Mouse (Mus musculus): Measurements from ENCODE around the gene Capn2. TPM values are rescaled to one million over a fixed set of nuclear protein-coding genes. Genes with fewer than 3 reads are reported as not detected.

Capn2 gene
- polyA plus RNA-seq, 1 experiment from 2014 or later: 78.3 TPM

DNA sequence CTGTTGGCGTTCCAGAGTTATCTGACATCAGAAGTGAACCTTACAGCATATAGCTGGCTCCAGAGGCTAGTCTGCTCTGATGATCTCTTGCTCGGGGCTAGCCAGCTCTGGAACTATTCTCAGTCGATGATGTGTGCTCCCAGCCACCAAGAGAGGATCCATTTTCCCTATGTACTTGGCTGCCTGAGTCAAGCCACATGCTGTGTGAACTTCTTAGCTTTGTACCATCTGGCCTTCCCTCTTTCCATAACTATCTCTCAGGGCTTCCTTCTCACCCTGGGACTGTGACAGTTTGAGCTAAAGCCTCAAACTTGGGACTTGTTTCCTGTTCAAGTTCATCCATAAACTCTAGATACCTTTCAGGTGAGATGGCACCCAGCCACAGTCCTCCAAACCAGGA, 16.2 kb upstream of the Capn2 start:
- Histone ChIP-seq H3K9ac (ENCODE audit: low read length) (no peak overlapping the region), H3K27me3 (ENCODE audit: control insufficient read depth, insufficient read depth, low read length) (peaks cover 1% of the 10 kb centered on the region; the same call in 1 of the 2 replicates), H3K4me3 (ENCODE audit: low read depth, low read length) (no peak overlapping the region), H3K4me1 (ENCODE audit: control insufficient read depth, insufficient read depth, low read length) (0 out of 2 replicates have a peak, but pooled peaks cover under 1% of the 10 kb centered on the region), H3K9me3 (ENCODE audit: control insufficient read depth, low read length) (no peaks in the 10 kb centered on the region), H3K4me2 (ENCODE audit: low read depth, severe bottlenecking) (no peak overlapping the region), H3K36me3 (ENCODE audit: control insufficient read depth, insufficient read depth, low read length) (no peaks in the 10 kb centered on the region), H3K27ac (replicated peaks; ENCODE audit: low read depth, low read length) (no peak overlapping the region)
- ATAC-seq (ENCODE audit: insufficient number of reproducible peaks, low FRiP score, low TSS enrichment, low read depth) (no peak), DNase-seq (ENCODE audit: low spot score) (no peak)
- WGBS: 85% methylated on average over 3 of the region's 3 CpGs

DNA sequence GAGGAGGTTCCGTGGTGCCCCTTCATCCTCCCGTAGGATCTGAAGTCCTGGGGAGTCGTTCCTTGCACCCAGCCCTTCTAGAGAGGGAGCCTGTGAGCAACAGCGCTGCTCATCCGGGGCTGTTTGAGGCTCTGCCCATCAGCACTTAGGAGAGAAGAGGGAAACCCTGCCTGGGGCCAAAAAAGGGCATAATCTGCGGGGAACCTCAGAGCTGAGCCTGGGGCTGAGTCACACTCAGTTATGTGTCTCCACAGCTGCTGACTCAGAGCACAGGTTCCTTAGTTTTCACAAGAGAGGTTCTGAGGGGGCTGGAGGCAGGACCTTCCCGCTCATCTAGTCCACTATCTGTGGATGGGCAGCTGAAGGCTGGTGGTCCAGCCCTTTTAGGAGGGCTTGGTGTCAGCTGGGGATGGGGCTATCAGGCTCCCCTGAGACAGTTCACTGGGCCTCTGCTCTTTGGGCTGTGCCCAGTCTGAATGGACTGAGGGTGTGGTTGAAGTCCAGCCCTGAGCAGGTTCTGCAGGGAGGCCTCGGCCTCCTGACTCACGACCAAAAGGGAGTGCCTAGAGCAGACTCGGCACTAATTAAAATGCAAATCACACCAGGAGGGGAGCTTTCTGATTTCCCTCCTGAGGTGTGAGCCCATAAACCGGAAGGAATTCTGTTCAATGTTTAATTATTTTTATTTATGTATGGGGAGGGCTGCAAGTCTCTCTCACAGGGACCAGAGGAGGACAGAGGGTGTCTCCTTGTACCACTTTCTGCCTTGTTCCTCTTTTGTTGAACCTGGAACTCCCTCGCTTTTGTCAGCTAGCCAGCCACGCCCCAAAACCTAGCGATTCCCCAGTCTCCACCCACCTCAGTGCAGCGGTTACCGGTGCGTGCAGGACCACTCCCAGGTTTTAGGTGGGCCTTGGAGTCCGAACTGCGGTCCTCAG, 10.8 kb upstream of the Capn2 start:
- no peaks in the 10 kb centered on the region for H3K36me3 ChIP-seq (ENCODE audit: control insufficient read depth, insufficient read depth, low read length)
- no peak overlapping the region for H3K4me2 ChIP-seq (ENCODE audit: low read depth, severe bottlenecking)
- H3K9ac ChIP-seq (ENCODE audit: low read length): peak overlapping the region; percentile 47; the same call in 1 of the 2 replicates
- ATAC-seq (ENCODE audit: insufficient number of reproducible peaks, low FRiP score, low TSS enrichment, low read depth) (no peak), DNase-seq (ENCODE audit: low spot score) (no peak)
- no peaks in the 10 kb centered on the region for H3K9me3 ChIP-seq (ENCODE audit: control insufficient read depth, low read length)
- H3K4me1 ChIP-seq (ENCODE audit: control insufficient read depth, insufficient read depth, low read length): peaks cover 12% of the 10 kb centered on the region; the same call in 1 of the 2 replicates
- no peak overlapping the region for H3K27ac ChIP-seq (replicated peaks; ENCODE audit: low read depth, low read length)
- no peak overlapping the region for H3K4me3 ChIP-seq (ENCODE audit: low read depth, low read length)
- peaks cover 17% of the 10 kb centered on the region for H3K27me3 ChIP-seq (ENCODE audit: control insufficient read depth, insufficient read depth, low read length)
- WGBS: 7% methylated on average over 19 of the region's 19 CpGs

DNA sequence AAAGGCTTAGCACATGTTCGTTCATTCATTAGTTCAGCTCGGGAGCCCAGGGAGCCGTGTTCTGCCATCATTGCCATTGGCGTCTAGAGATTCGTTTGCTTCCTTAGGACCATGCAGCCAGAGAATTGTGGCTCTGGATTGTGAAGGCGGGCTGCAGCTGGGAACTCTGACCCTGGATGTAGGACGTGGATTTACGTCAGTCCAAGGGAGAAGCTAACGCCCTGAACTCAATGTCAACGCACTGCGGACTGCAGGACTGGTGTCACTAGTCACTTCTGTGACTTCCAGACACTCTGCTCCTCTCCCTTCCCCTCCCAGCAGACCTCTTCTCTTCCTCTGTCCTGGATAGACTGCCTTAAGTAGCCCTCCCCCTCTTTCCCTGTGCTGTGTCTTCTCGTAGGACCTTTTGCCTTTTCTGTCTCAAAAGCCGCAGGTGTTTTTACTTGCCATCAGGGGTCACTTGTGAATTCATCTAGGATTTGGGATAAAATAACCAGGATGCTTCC, 9.9 kb upstream of the Capn2 start:
- Histone ChIP-seq H3K4me2 (ENCODE audit: low read depth, severe bottlenecking) (no peak overlapping the region), H3K27me3 (ENCODE audit: control insufficient read depth, insufficient read depth, low read length) (peaks cover 17% of the 10 kb centered on the region), H3K9ac (ENCODE audit: low read length) (no peak overlapping the region), H3K4me3 (ENCODE audit: low read depth, low read length) (no peak overlapping the region), H3K4me1 (ENCODE audit: control insufficient read depth, insufficient read depth, low read length) (peaks cover 12% of the 10 kb centered on the region; the same call in 1 of the 2 replicates), H3K9me3 (ENCODE audit: control insufficient read depth, low read length) (no peaks in the 10 kb centered on the region), H3K36me3 (ENCODE audit: control insufficient read depth, insufficient read depth, low read length) (no peaks in the 10 kb centered on the region), H3K27ac (replicated peaks; ENCODE audit: low read depth, low read length) (no peak overlapping the region)
- 40% methylated on average over 13 of the region's 13 CpGs for WGBS
- ATAC-seq (ENCODE audit: insufficient number of reproducible peaks, low FRiP score, low TSS enrichment, low read depth): no peak
- no peak for DNase-seq (ENCODE audit: low spot score)

DNA sequence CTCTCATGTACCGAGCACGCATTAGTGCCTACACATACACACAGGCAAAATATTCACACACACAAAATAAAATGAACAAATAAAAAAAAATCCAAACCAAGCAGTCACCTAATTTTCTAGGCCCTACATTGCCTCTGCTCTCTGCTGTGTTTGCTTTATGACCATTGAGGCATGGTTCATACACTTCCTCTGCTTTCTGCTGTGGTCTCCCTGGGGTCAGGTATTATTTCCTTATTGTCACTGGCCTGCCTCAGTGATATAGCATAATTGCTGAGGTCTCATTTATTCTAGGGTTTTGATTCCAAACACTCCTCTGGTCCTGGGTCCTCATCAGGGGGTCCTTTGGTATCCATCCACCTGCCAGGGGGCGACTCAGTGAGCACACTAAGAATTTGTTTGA, 8.2 kb upstream of the Capn2 start:
- H3K27ac ChIP-seq (replicated peaks; ENCODE audit: low read depth, low read length): no peak overlapping the region
- H3K4me3 ChIP-seq (ENCODE audit: low read depth, low read length): no peak overlapping the region
- WGBS: 93% methylated on average over 3 of the region's 3 CpGs
- peaks cover 17% of the 10 kb centered on the region for H3K27me3 ChIP-seq (ENCODE audit: control insufficient read depth, insufficient read depth, low read length)
- H3K36me3 ChIP-seq (ENCODE audit: control insufficient read depth, insufficient read depth, low read length): no peaks in the 10 kb centered on the region
- no peak overlapping the region for H3K9ac ChIP-seq (ENCODE audit: low read length)
- peaks cover 16% of the 10 kb centered on the region for H3K4me1 ChIP-seq (ENCODE audit: control insufficient read depth, insufficient read depth, low read length)
- no peak overlapping the region for H3K4me2 ChIP-seq (ENCODE audit: low read depth, severe bottlenecking)
- H3K9me3 ChIP-seq (ENCODE audit: control insufficient read depth, low read length): no peaks in the 10 kb centered on the region
- ATAC-seq (ENCODE audit: insufficient number of reproducible peaks, low FRiP score, low TSS enrichment, low read depth): no peak
- no peak for DNase-seq (ENCODE audit: low spot score)

DNA sequence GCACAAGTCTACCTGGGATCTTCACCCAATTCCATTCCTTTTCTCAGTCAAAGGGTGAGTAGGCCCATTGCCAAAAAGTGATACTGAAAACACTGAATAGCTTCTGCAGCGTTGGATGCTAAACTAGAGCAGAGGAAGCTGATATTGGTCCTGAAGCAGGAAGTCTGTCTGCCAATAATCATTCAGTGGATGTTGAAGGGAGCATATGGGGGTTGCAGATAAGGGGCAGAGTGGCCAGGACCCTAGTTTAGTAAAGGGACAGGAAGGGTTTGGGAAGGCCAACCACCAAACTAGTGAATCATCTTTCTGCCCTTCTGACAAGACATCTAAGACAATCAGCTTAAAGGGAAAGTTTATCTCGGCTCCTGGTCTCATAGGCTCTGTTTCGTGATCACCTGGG, 6.3 kb upstream of the Capn2 start:
- Histone ChIP-seq H3K9me3 (ENCODE audit: control insufficient read depth, low read length) (no peaks in the 10 kb centered on the region), H3K4me3 (ENCODE audit: low read depth, low read length) (no peak overlapping the region), H3K4me1 (ENCODE audit: control insufficient read depth, insufficient read depth, low read length) (peaks cover 26% of the 10 kb centered on the region), H3K27ac (replicated peaks; ENCODE audit: low read depth, low read length) (no peak overlapping the region), H3K27me3 (ENCODE audit: control insufficient read depth, insufficient read depth, low read length) (peaks cover 16% of the 10 kb centered on the region), H3K4me2 (ENCODE audit: low read depth, severe bottlenecking) (no peak overlapping the region), H3K9ac (ENCODE audit: low read length) (no peak overlapping the region), H3K36me3 (ENCODE audit: control insufficient read depth, insufficient read depth, low read length) (no peaks in the 10 kb centered on the region)
- 86% methylated on average over 3 of the region's 3 CpGs for WGBS
- DNase-seq (ENCODE audit: low spot score) (no peak), ATAC-seq (ENCODE audit: insufficient number of reproducible peaks, low FRiP score, low TSS enrichment, low read depth) (no peak)

DNA sequence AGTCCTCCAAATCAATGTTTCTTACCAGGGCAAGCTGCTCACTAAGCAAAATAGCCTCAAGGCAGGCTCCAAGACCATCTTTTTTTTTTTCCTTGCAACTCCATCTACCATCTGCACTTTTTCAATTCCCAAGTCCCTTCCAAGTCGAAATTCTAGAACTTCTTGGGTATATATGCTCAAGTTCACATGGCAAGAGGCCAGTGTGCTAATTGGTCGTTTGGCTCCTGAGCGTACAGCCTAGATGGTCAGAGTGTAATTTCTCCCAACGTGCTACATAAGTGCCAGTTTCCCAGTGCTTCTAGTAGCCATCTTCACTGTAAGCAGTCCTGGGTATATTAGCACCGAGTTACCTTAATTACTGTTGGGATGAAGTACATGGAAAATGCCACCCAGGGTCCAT, 5.6 kb upstream of the Capn2 start:
- 82% methylated on average over 5 of the region's 5 CpGs for WGBS
- Histone ChIP-seq H3K27me3 (ENCODE audit: control insufficient read depth, insufficient read depth, low read length) (peaks cover 9% of the 10 kb centered on the region), H3K36me3 (ENCODE audit: control insufficient read depth, insufficient read depth, low read length) (no peaks in the 10 kb centered on the region), H3K9ac (ENCODE audit: low read length) (no peak overlapping the region), H3K4me1 (ENCODE audit: control insufficient read depth, insufficient read depth, low read length) (peaks cover 19% of the 10 kb centered on the region), H3K4me2 (ENCODE audit: low read depth, severe bottlenecking) (no peak overlapping the region), H3K4me3 (ENCODE audit: low read depth, low read length) (no peak overlapping the region), H3K9me3 (ENCODE audit: control insufficient read depth, low read length) (no peaks in the 10 kb centered on the region), H3K27ac (replicated peaks; ENCODE audit: low read depth, low read length) (no peak overlapping the region)
- DNase-seq (ENCODE audit: low spot score) (no peak), ATAC-seq (ENCODE audit: insufficient number of reproducible peaks, low FRiP score, low TSS enrichment, low read depth) (no peak)

DNA sequence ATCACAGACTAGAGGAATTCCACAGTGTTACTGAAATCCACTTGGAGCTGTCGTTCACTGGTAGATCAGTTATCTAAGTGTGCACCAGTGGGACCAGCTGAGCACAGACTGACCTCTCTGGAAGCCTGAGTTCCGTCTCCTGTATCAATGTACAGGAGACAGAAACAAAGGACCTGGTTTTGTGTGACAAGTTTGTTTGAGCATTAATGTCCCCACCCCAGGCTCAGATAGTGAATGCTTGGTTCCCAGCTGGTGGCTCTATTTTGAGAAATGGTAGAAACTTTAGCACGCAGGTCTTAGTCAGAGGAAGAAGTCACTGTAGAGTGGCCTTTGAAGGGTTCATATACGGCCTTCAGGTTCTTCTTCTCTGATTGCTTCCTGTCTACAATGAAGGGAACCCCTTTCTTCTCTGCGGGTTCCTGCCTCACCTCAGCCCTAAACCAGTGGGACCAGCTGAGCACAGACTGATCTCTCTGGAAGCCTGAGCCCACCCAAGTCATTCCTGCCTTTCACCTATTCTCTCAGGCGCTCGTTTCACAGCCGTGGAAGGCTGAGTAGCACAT, 3.6 kb upstream of the Capn2 start:
- WGBS: 66% methylated on average over 8 of the region's 8 CpGs
- DNase-seq (ENCODE audit: low spot score): no peak
- H3K9me3 ChIP-seq (ENCODE audit: control insufficient read depth, low read length): no peaks in the 10 kb centered on the region
- H3K36me3 ChIP-seq (ENCODE audit: control insufficient read depth, insufficient read depth, low read length): no peaks in the 10 kb centered on the region
- peaks cover 14% of the 10 kb centered on the region for H3K4me1 ChIP-seq (ENCODE audit: control insufficient read depth, insufficient read depth, low read length)
- H3K27ac ChIP-seq (replicated peaks; ENCODE audit: low read depth, low read length): peak overlapping the region; percentile 63
- peak overlapping the region; percentile 7; the same call in 1 of the 2 replicates for H3K4me2 ChIP-seq (ENCODE audit: low read depth, severe bottlenecking)
- no peak overlapping the region for H3K9ac ChIP-seq (ENCODE audit: low read length)
- no peak for ATAC-seq (ENCODE audit: insufficient number of reproducible peaks, low FRiP score, low TSS enrichment, low read depth)
- H3K4me3 ChIP-seq (ENCODE audit: low read depth, low read length): no peak overlapping the region
- no peaks in the 10 kb centered on the region for H3K27me3 ChIP-seq (ENCODE audit: control insufficient read depth, insufficient read depth, low read length)

DNA sequence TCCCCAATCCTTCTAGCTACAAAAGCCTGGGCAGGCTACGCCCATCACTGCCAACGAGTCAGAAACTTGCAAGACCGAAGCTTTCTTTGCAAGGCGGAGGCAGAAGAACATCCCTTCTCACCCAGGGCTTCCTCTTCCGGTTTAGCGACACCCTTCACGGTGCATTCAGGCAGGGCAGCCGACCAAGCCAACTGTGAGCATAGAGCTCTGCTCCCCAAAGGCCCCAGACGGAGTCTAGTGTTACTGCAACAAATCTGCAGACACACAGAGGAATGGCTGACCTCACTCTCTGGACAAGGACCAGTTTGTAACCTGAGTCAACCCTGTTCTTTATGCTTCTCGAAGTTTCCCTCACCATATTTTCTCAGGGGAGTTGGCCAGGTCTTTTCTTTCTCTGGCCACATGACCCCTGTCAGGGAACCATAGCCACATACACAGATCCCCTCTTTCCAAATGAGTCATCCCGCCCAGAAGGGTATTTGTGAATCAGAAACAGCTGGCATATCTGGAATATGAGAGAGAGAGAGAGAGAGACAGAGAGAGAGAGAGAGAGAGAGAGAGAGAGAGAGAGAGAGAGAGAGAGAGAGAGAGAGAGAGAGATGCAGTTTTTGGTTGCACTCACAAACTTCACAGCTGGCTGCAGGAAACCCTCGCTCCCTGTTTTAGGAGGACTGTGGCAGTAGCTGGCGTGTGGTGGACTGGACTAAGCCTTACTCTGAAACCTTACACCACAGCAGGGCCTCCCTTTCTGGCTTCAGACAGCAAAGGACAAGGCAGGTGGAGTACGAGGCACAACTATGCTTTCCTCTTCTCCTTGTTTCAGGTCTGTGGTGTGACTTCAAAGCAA, 2.9 kb upstream of the Capn2 start:
- Histone ChIP-seq H3K27ac (replicated peaks; ENCODE audit: low read depth, low read length) (peak overlapping the region; percentile 63), H3K4me3 (ENCODE audit: low read depth, low read length) (no peak overlapping the region), H3K4me2 (ENCODE audit: low read depth, severe bottlenecking) (peak overlapping the region; percentile 7; the same call in 1 of the 2 replicates), H3K36me3 (ENCODE audit: control insufficient read depth, insufficient read depth, low read length) (no peaks in the 10 kb centered on the region), H3K4me1 (ENCODE audit: control insufficient read depth, insufficient read depth, low read length) (peaks cover 14% of the 10 kb centered on the region), H3K9me3 (ENCODE audit: control insufficient read depth, low read length) (no peaks in the 10 kb centered on the region), H3K27me3 (ENCODE audit: control insufficient read depth, insufficient read depth, low read length) (no peaks in the 10 kb centered on the region), H3K9ac (ENCODE audit: low read length) (no peak overlapping the region; the same call in 1 of the 2 replicates)
- WGBS: 20% methylated on average over 14 of the region's 14 CpGs
- DNase-seq (ENCODE audit: low spot score) (peak; percentile 68), ATAC-seq (ENCODE audit: insufficient number of reproducible peaks, low FRiP score, low TSS enrichment, low read depth) (peak; percentile 50; the same call in 1 of the 2 replicates)

Data from limb, embryonic 11.5 days (tissue).